Mouse (Mus musculus) spleen, postnatal 36 days (tissue): Measurements from ENCODE around the gene Snrnp25.
A peak's percentile ranks its signal among the peaks of the same experiment; 100 is the strongest.

Experiments used
- DNase-seq, 2 experiments: peaks; one replicate each; pipeline ENCODE4 v3.0.0; 2022; ENCODE audit warnings: low spot score in 2 of 2, mixed read lengths in 1 of 2

The Snrnp25 gene

DNA sequence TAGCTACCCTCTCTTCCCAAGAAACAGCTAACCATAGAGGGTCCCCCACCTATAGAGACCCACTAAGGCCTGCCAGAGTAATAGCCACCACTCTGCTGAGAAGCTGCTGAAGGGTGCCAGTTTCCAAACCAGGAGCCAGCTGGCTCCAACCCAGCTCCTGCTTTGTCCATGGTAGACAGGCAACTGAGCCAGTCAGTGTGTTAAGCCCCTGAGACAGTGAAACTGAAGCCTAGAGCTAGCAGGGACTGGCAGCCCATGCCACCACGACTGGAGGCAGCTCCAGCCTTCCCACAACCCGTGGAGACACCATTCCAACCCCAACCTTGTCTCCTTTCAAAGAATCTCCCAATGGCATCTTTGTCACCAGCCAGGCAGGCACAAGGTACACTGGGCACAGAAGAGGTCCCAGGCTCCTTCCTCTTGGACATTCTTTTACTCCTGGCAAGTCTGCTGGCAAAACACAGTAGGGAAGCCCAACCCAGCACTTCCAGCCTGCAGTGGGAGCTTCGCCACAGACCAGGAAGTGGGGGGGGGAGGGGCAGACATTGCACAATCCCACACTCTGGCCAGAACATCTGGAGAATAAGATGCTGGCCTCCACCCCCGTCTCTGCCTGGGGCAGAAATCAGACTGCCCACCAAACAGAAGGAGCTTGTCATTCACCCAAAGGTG, 19.4 kb downstream of the Snrnp25 start:
- DNase-seq: no peak

DNA sequence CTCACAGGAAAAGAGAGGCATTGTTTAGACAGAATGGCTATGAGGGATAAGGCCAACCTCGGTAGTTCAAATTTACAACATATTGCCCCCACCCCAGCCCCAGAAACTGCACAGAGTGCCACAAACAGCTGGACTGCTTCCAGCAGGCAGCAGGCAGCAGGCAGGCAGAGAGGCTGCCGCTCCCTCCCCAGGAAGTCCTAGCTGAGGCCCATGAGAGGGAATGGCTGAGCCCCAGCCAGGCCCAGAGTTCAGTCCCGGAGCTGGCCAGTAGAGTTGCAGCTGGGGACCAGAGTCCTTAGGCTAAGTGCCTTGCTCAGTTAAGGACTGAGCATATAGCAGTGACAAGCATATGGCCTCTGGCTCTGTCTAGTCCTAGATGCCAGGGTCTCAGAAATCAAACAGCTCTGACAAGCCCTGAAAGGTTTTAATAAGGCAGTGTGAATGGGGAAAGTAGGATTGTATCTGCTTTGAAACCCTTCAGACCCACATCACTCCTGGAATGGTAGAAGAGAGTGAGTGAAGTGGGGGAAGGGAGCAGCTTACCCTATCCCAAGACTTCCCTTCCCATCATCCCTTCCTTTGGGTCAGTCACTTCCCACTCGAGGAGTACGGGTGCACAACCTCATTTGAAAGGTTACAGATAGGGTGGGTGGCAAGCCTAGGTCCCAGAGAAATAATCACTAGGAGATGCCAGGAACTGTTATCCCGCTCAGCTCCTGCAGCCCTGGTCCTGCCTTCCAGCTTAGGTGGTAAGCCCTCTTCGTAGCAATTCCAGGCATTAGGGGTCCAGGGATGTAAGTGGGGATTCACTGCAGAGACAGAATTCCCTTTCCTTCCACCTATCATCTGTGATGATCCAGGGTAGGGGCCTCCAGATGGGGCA, 20.2 kb downstream of the Snrnp25 start:
- DNase-seq: no peak

GRCm38 (mm10) chr11:32226124-32226871, 21.1 kb downstream of the Snrnp25 start, which contains the start of gene Mpg:
Gene Mpg (plus strand): TSS chr11:32226505.
- peak; percentile 89 to 92 for DNase-seq

GRCm38 (mm10) chr11:32227041-32227440, 21.8 kb downstream of the Snrnp25 start:
- DNase-seq: no peak

DNA sequence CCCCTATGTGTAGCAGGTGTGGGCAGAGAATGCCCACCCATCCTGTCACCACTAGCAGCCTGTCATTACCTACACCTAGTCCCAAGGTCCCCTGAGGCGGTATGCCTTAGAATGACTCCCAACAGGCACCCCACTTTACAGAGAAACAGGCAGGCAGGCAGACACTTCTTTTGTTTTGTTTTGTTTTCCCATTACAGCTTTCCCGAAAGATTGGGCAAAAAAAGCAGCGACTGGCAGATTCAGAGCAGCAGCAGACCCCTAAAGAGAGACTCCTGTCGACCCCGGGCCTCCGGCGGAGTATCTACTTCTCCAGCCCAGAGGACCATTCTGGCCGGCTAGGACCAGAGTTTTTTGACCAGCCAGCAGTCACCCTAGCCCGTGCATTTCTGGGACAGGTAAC, 22.3 kb downstream of the Snrnp25 start:
- DNase-seq: no peak

DNA sequence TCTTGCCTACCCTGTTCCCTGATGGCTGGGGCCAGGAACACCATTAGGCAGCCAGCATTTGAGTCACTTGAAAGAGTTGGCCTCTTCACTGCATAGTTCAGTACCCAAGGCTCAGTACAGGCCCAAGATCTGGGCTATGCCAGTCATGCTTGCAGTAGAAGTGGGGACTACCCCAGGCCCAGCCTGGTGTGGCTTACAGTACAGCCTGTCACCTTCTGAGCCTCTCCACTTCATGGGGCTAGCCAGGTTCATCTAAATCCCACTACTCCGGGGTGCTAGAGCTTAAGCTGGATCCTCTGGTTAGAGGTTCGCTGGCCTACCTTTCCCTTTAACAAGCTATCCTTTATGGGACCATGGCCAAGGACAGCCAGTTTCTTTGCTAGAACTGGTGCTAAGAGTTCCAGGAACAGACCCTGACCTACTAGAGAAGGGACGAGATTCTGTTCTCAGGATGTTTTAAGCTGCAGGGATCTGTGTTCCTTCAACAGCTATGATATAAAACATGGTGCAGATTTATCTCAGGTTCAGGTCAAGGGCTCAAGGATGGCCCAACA, 23.2 kb downstream of the Snrnp25 start:
- DNase-seq: no peak

- DNase-seq: no peak
Observed at GRCm38 (mm10) chr11:32230220-32230619, 25.0 kb downstream of the Snrnp25 start.

- DNase-seq: no peak
Observed at GRCm38 (mm10) chr11:32231125-32231524, 25.9 kb downstream of the Snrnp25 start.

DNA sequence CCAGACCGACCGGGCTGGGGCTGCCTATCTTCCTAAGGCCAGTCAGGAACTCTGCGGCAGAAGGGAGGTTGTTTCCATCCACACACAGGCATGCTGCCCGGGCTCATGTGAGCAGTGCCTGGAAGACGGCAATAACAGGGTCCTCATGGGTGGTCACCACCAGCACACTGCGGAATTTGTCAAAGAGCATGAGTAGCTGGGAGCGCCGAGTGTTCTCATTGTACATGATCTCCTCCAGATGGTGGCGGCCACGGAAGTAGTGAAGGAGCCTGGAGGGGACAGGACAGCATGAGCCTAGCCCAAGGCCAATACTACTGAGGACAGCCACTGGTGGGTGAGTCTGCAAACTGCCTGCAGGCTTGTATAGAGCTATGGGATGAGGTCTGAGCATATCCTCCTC, 27.6 kb downstream of the Snrnp25 start:
- DNase-seq: no peak

- no peak for DNase-seq
Observed at GRCm38 (mm10) chr11:32233895-32234294, 28.7 kb downstream of the Snrnp25 start.

DNA sequence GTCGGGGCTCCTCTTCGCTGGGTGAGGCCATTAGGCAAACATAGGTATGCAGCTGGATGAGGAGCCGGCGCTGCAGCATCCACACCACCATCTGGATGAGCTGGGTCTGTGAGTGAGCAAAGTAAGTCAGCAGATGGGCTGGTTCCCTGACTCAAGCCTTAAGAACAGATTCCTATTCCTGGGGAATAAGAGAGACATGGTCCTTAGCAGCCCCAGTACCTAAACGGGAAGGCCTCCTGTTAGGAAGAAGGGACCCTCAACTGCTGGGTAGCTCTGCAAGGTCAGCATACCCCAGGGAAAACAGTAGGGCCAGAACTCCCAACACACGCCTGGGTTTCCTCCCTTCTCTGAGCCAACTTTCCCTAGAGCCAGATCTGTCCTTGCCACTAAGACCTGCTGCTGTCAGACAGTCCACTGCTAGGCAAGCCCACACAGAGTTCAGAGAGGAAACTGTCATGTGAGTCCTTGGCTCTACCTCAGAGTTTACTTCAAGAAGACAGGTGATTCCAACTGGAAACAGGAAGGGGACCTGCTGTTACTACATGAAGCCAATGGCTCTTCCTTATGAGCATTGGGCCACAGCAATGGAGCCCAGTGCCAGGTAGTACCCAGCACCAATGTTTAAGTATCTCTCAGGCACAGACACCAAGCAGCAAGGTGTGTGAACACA, 29.7 kb downstream of the Snrnp25 start:
- no peak for DNase-seq

GRCm38 (mm10) chr11:32235646-32236045, 30.4 kb downstream of the Snrnp25 start:
- no peak for DNase-seq

- no peak for DNase-seq
Observed at GRCm38 (mm10) chr11:32236132-32236531, 30.9 kb downstream of the Snrnp25 start.

- no peak for DNase-seq
Observed at GRCm38 (mm10) chr11:32236712-32237410, 31.6 kb downstream of the Snrnp25 start.

DNA sequence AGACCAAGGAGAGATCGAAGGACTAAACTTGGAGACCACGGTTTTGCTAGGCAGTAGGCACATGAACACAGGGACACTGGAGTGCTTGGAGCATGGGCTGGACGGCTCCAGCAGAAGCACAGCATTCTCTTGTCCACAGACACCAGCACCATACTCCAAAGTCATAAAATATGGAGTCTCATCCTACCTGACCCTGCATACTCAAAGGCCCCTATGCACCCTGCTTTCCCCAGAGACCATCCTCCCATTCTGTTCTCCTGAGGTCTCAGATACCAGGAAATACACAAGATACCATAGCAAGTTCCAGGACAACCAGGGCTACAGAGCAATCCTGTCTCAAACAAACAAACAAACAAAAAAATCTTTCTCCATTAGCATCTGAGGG, 32.2 kb downstream of the Snrnp25 start:
- no peak for DNase-seq

DNA sequence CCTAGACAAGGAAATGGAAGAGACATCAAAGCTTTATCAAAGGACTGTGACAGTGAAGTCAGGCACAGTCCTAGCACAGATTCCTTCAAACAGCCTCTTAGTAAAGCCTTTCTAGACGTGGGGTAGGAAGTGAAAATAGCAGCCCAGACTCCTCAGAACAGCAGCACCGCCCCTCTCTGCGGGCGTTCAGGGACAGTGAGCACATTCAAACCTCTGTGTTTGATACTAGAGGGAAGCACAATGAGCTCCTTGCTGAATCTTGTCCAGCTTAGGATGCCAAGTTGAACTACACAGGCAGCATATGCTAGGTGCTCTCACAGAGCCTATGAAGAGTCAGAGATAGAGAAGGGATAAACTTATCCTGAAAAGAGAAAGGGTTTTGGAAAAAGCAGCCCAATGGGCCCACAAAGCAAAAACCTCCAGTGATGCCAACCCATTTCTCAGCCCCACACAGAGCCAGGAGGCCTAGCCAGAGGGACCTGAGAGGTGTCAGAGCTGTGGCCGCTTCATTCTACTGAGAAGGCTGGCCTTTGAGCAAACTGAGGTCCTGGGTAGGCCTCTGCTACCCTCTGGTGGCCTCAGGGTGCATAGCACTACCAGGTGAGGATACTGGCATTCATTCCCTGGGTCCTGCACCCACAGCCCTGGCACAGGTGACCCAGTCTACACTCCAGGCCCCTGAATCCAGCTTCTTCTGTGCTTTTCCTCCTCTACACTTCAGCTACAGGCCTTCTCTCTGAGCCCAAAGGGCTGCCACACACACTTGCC, 33.1 kb downstream of the Snrnp25 start:
- DNase-seq: peak; percentile 69 to 72

- no peak for DNase-seq
Observed at GRCm38 (mm10) chr11:32241391-32241790, 36.2 kb downstream of the Snrnp25 start.

- DNase-seq: no peak
Observed at GRCm38 (mm10) chr11:32242209-32242608, 37.0 kb downstream of the Snrnp25 start.

DNA sequence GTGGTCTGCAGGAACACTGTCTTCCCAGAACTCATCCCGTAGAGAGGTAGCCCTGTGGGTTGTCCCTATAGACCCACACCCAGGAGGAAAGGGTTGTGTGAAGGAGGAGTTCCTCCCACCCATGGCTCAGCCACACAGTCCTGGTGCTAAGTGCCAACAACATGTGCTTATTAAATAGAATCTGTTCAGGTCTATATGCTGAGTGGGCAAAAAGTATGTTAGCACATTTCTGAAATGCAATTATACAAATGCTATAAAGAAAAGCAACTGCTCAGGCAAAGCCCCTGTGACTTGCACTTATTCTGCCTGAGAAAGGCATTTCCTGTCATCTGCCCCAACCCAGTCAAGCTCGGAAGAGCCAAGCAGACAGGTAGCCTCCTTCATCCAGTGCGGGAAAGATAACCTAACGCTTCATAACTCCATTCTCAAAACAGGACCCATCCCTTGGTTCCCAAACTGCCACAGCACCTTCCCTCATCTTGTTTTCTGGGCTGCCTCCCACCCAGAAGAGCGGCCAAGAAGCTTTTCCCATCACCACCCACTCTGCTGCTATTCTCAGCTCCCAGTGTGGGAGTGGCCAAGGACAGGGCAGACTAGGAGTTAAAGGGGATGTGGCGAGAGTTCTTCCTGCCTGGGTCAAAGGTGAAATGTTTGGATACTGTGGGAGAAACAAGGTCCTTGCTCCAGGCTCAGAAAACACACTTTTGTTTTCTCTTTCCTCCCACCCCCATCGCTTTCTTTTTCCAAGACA, 38.2 kb downstream of the Snrnp25 start:
- DNase-seq: no peak
